Mouse (Mus musculus): ENCODE measurements around the gene Pde4c. TPM values are rescaled to one million over a fixed set of nuclear protein-coding genes. Genes with fewer than 3 reads are reported as not detected.

The Pde4c gene
- polyA plus RNA-seq, 1 experiment from 2014 or later, result 0.40 TPM

DNA sequence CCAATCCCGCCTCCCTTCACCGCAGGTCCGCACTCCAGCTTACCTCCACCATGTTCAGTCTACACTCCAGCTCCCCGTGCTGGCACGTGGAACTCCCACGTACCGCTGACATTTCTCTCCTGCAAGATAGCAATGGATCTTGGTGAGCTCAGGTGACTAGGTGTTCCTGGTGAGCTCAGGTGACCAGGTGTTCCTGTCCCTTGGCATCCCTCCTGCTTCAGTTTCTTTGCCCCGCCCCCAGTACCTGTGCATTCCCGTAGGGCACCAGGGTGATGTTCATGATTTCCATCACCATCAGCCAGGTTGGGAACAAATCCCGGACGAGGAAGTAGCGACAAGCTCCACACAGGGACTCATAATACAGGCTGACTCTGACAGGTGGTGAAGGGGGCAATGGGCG, 41.2 kb downstream of the Pde4c start:
- WGBS, result 96% methylated on average over 13 of the region's 13 CpGs
- H3K4me1 ChIP-seq, result peaks cover 40% of the 10 kb centered on the region

DNA sequence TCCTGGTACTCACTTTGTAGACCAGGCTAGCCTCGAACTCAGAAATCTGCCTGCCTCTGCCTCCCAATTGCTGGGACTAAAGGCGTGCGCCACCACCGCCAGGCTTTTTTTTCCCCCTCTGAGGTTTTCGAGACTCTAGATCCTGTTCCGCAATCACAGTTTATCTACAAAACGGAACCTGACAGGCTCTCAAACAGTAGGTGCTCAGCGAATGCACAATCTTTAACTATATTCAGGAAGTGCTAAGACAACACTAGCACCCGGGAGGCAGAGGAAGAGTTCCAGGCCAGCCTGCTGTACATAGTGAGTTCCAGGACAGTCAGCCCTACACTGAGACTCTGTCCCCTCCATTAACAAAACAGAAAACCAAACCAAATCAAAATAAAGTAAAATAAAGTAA, 41.8 kb downstream of the Pde4c start:
- 80% methylated on average over 9 of the region's 9 CpGs for WGBS
- Histone ChIP-seq H3K4me3 (replicated peaks) (no peak overlapping the region), H3K36me3 (peaks cover 23% of the 10 kb centered on the region), H3K4me1 (peaks cover 34% of the 10 kb centered on the region), H3K9me3 (replicated peaks) (no peaks in the 10 kb centered on the region), H3K9ac (replicated peaks) (no peak overlapping the region), H3K4me2 (peak overlapping the region; percentile 56), H3K27ac (replicated peaks) (no peak overlapping the region), H3K27me3 (replicated peaks) (0 out of 2 replicates have a peak, but pooled peaks cover 4% of the 10 kb centered on the region)
- no peak for ATAC-seq (ENCODE audit: low FRiP score)

More for the DNA sequence above, 41.2 kb downstream of the Pde4c start:
- Histone ChIP-seq H3K36me3 (peaks cover 16% of the 10 kb centered on the region), H3K27ac (replicated peaks) (no peak overlapping the region), H3K9me3 (replicated peaks) (no peaks in the 10 kb centered on the region), H3K4me3 (replicated peaks) (no peak overlapping the region), H3K4me2 (no peak overlapping the region), H3K27me3 (replicated peaks) (0 out of 2 replicates have a peak, but pooled peaks cover 4% of the 10 kb centered on the region), H3K9ac (replicated peaks) (no peak overlapping the region)
- ATAC-seq (ENCODE audit: low FRiP score), result no peak

DNA sequence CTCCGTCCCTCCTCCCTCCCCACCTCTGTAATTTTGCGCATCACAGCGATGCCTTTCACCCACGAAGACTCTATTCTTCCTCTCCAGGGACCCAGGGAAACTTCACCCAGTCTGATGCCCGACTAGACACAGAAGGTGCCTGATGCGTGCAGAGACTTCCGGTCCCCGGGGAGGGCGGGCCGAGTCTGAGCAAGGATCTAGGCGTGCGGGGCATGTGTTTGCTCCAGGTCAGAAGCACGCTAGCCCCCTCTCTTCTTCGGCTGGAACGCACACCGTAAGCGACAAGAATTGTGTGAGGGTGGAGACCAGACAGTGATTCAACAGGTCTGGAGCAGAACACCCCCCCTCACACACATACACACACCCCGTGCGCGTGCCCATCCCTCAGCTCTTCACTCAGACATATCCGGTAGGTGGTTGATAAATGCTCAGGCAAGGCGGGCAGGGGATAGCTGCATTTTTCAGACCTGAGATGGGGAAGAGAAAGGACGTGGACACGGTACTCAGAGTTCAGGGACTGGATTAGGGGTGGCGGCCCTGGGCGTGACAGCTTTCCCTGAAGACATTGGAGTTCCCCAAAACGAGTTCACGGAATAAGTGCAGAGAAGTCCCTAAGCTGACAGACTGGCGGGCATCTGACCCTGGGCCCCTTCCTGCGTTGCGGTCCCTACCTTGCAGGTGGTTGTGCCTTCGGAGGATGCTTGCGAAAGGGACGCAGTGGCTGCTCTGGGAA, 42.5 kb downstream of the Pde4c start:
- H3K27me3 ChIP-seq (replicated peaks), result 0 out of 2 replicates have a peak, but pooled peaks cover 4% of the 10 kb centered on the region
- H3K9ac ChIP-seq (replicated peaks), result peak overlapping the region; percentile 34
- peaks cover 32% of the 10 kb centered on the region for H3K4me1 ChIP-seq
- H3K27ac ChIP-seq (replicated peaks), result no peak overlapping the region
- peak overlapping the region; percentile 30 for H3K4me3 ChIP-seq (replicated peaks)
- 2% methylated on average over 34 of the region's 34 CpGs for WGBS
- ATAC-seq (ENCODE audit: low FRiP score), result no peak
- no peaks in the 10 kb centered on the region for H3K9me3 ChIP-seq (replicated peaks)
- peaks cover 29% of the 10 kb centered on the region for H3K36me3 ChIP-seq
- peak overlapping the region; percentile 56 for H3K4me2 ChIP-seq

DNA sequence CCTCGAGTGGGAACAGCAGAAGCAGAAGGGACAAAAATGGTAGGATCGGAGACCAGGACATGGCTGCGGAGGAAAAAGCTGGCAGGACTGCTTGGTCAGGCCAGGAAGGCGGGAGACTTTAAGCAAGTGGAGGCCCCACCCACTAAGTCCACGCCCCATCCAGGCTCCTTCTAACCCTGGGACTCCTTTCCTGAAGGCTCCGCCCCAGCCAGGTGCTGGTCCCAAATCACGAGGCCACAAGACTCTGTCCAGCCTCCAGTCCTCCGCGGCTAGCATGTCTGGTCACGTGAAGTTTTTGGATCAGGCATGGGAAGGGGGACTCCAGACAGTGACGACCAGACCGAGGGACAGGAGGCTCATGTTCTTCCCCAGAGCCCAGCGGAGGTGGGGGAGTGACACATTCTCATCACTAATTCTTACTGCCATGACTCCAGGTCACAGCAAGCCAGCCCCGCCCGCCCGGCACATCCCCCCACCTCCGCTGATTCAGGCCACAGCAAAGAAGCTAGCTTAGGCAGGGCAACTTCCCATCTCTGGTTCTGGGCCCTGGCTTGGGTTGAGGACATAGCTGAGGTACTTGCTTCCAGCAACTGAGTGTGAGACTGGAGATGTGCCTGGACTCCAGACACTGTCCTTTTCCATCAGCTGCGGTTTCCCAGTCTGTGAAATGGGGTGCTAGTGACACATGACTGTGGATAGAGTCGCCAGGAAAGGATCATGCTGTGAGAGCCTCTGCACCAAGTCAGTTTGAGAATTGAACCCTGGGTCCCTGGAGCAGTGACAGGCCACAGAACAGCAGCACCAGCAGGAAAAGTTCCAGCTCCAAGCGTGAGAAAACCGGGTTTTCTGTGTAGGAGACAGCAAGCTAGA, 43.3 kb downstream of the Pde4c start:
- Histone ChIP-seq H3K27ac (replicated peaks) (no peak overlapping the region), H3K4me3 (replicated peaks) (peak overlapping the region; percentile 30), H3K9me3 (replicated peaks) (no peaks in the 10 kb centered on the region), H3K36me3 (peaks cover 37% of the 10 kb centered on the region), H3K9ac (replicated peaks) (0 out of 2 replicates have a peak overlapping the region, but pooled peaks have one; percentile 34), H3K4me2 (peak overlapping the region; percentile 56), H3K27me3 (replicated peaks) (0 out of 2 replicates have a peak, but pooled peaks cover 4% of the 10 kb centered on the region), H3K4me1 (peaks cover 26% of the 10 kb centered on the region)
- no peak for ATAC-seq (ENCODE audit: low FRiP score)
- WGBS, result 11% methylated on average over 21 of the region's 21 CpGs

DNA sequence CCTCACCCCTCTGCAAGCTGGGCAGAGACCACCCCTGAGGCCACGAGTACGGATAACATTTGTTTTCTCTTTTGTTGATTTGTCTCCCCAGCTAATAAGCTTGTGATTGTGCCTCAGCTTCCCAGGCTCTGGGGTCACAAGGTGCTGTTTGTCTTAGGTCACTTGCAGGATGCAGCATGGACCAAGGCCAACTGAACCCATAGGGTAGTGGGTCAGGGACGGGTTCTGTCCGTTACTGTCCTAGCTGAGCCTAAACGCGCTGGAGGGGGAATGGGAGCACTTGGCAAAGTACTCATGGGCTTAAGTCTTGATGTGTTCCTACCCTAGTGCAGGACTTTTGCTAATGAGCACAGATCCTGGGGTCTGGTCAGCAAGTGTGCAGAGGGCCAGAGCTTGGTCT, 44.0 kb downstream of the Pde4c start:
- Histone ChIP-seq H3K9ac (replicated peaks) (no peak overlapping the region), H3K27me3 (replicated peaks) (0 out of 2 replicates have a peak, but pooled peaks cover 4% of the 10 kb centered on the region), H3K9me3 (replicated peaks) (no peaks in the 10 kb centered on the region), H3K4me3 (replicated peaks) (no peak overlapping the region), H3K4me2 (no peak overlapping the region), H3K4me1 (peaks cover 33% of the 10 kb centered on the region), H3K36me3 (peaks cover 44% of the 10 kb centered on the region), H3K27ac (replicated peaks) (no peak overlapping the region)
- 83% methylated on average over 6 of the region's 6 CpGs for WGBS
- ATAC-seq (ENCODE audit: low FRiP score), result no peak

DNA sequence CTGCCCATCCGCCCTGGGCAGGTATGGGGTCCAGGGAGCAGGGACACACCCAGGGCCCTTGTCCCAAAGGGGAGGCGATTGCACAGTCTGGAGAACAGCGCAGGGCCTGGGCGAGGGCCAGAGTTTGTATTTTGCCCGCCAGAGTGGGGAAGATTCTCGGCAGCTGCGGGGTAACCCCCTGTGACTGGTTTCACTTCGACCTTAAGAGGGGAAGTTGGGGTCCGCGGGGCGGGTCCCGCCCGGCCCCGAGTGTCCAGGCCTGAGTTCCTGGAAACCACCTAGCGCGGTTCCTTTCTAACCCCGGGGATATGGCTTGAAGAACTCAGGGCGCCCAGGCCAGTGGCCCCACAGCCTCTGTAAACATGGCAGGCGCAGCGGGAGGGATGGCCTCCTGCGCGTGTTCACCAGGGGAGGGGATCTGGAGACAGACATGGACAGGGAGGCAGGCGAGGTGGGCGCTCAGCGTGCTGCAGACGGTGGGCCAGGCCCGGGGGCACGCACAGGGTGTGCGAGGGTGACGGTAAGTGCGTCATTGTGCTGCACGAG, 44.8 kb downstream of the Pde4c start:
- no peak overlapping the region for H3K4me2 ChIP-seq
- H3K27ac ChIP-seq (replicated peaks), result no peak overlapping the region
- no peaks in the 10 kb centered on the region for H3K9me3 ChIP-seq (replicated peaks)
- H3K36me3 ChIP-seq, result peaks cover 51% of the 10 kb centered on the region
- no peak overlapping the region for H3K4me3 ChIP-seq (replicated peaks)
- WGBS, result 93% methylated on average over 32 of the region's 32 CpGs
- H3K9ac ChIP-seq (replicated peaks), result no peak overlapping the region
- H3K4me1 ChIP-seq, result peaks cover 41% of the 10 kb centered on the region
- 0 out of 2 replicates have a peak, but pooled peaks cover 4% of the 10 kb centered on the region for H3K27me3 ChIP-seq (replicated peaks)
- peak; percentile 7; the same call in 1 of the 2 replicates for ATAC-seq (ENCODE audit: low FRiP score)

DNA sequence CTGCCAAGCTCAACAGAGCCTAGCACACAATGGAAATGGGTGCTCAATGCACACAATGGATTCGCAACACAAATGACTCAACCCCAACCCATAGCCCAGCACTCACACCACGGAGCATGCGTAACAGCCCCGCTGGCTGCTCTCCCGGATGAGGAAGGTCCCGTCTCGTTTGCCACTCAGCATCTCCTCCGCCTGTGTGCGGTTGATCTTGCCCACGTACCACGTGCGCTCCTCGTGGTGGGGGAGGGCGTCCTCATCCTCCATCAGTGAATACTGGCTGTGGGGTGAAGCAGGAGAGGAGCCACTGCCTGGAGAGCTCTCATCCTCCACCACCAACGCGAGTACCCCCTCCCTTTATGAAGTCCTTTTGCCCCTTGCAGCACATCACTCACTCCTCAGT, 45.4 kb downstream of the Pde4c start:
- H3K9me3 ChIP-seq (replicated peaks), result no peaks in the 10 kb centered on the region
- H3K4me1 ChIP-seq, result peaks cover 48% of the 10 kb centered on the region
- peaks cover 53% of the 10 kb centered on the region for H3K36me3 ChIP-seq
- no peak overlapping the region for H3K4me3 ChIP-seq (replicated peaks)
- H3K27ac ChIP-seq (replicated peaks), result no peak overlapping the region
- H3K9ac ChIP-seq (replicated peaks), result no peak overlapping the region
- 0 out of 2 replicates have a peak, but pooled peaks cover 4% of the 10 kb centered on the region for H3K27me3 ChIP-seq (replicated peaks)
- peak; percentile 11; the same call in 1 of the 2 replicates for ATAC-seq (ENCODE audit: low FRiP score)
- WGBS, result 90% methylated on average over 16 of the region's 16 CpGs
- no peak overlapping the region for H3K4me2 ChIP-seq

DNA sequence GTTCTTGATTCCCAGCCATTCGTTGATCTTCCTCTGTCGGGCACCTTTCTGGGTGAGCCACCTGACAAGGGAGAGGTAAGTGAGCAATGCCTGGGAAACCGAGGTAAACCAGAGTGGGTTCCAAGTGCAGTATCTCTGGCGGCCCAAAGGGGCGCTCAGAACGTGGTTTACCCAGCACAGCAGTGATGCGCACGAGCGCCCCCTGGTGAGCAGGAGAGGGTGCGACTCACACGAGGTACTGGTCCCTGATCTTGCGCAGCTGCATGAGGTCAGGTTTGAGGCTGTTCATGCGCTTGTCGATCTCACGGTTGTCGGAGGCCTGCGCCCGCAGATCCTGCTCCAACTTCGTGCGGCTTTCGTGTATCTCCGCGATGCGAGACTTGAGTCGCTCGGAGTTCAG, 45.8 kb downstream of the Pde4c start:
- WGBS, result 8% methylated on average over 26 of the region's 26 CpGs
- no peak overlapping the region for H3K4me3 ChIP-seq (replicated peaks)
- no peak overlapping the region for H3K9ac ChIP-seq (replicated peaks)
- no peak overlapping the region for H3K27ac ChIP-seq (replicated peaks)
- ATAC-seq (ENCODE audit: low FRiP score), result peak; percentile 75
- peaks cover 52% of the 10 kb centered on the region for H3K4me1 ChIP-seq
- H3K36me3 ChIP-seq, result peaks cover 57% of the 10 kb centered on the region
- H3K27me3 ChIP-seq (replicated peaks), result 0 out of 2 replicates have a peak, but pooled peaks cover 4% of the 10 kb centered on the region
- H3K9me3 ChIP-seq (replicated peaks), result no peaks in the 10 kb centered on the region
- no peak overlapping the region for H3K4me2 ChIP-seq

DNA sequence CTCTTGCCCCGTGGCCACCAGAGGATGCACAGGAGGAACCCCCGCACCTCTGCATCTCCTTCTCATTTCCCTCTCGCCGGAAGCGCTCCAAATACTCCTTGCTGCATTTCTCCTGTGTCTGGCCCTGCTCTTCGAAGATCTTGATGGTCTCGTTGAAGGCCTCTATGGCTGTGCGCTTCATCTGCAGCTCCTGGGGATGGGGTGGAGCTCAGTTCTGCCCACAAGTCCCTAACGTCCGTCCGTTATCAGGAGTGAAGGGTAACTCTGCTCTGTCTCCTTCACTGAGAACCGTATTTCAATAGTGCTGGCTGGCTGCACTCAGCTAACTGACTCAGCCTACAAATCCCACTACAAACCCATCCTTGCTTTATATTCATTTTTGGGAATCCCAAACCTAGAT, 46.3 kb downstream of the Pde4c start:
- Histone ChIP-seq H3K4me2 (no peak overlapping the region), H3K9me3 (replicated peaks) (no peaks in the 10 kb centered on the region), H3K4me1 (peaks cover 57% of the 10 kb centered on the region), H3K9ac (replicated peaks) (no peak overlapping the region), H3K4me3 (replicated peaks) (no peak overlapping the region), H3K27me3 (replicated peaks) (0 out of 2 replicates have a peak, but pooled peaks cover 4% of the 10 kb centered on the region), H3K27ac (replicated peaks) (no peak overlapping the region), H3K36me3 (peaks cover 62% of the 10 kb centered on the region)
- 75% methylated on average over 12 of the region's 12 CpGs for WGBS
- ATAC-seq (ENCODE audit: low FRiP score), result no peak

DNA sequence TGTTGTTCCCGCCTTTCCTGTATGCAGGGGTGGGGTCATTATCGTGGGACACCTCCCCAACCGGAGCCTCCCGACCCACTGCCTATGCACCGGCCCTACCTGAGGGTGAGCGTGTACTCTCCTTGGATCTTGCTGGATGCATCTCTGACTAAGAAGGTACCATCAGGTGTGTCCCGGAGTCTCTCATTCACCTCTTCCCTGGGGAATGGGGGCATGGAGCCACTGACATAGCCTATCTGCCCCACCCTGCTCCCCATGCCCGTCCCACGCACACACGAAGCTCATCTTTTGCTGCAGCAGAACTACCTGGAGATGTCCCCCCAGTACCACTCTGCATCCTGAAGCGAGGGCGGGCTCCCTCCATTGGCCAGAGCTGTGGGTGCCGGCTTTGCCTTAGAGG, 47.2 kb downstream of the Pde4c start:
- no peak overlapping the region for H3K9ac ChIP-seq (replicated peaks)
- no peak overlapping the region for H3K27ac ChIP-seq (replicated peaks)
- H3K36me3 ChIP-seq, result peaks cover 63% of the 10 kb centered on the region
- no peak overlapping the region for H3K4me2 ChIP-seq
- 0 out of 2 replicates have a peak, but pooled peaks cover 4% of the 10 kb centered on the region for H3K27me3 ChIP-seq (replicated peaks)
- H3K9me3 ChIP-seq (replicated peaks), result no peaks in the 10 kb centered on the region
- WGBS, result 97% methylated on average over 13 of the region's 13 CpGs
- no peak for ATAC-seq (ENCODE audit: low FRiP score)
- no peak overlapping the region for H3K4me3 ChIP-seq (replicated peaks)
- H3K4me1 ChIP-seq, result peaks cover 64% of the 10 kb centered on the region

DNA sequence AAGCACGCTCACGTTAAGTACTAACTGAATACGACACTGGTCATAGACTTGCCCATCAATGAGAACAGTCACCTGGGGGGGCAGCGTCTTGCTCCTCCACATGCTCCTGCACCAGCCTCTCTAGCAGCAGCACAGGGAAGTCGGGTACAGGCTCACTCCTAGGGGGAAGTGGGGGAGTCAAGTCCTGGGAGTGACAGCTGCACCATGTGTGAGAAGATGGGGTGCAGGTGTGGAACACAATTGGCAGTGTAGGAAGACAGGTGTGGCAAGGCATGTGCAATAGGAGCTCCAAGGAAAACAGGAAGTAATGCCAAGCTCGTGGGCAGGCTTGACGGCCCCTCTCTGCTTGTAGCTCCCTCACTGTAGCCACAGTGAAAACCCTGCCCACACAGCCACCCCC, 47.7 kb downstream of the Pde4c start:
- Histone ChIP-seq H3K36me3 (peaks cover 63% of the 10 kb centered on the region), H3K9ac (replicated peaks) (no peak overlapping the region), H3K27ac (replicated peaks) (no peak overlapping the region), H3K4me1 (peaks cover 63% of the 10 kb centered on the region), H3K27me3 (replicated peaks) (0 out of 2 replicates have a peak, but pooled peaks cover 4% of the 10 kb centered on the region), H3K4me2 (no peak overlapping the region), H3K4me3 (replicated peaks) (no peak overlapping the region), H3K9me3 (replicated peaks) (no peaks in the 10 kb centered on the region)
- WGBS, result 89% methylated on average over 7 of the region's 7 CpGs
- no peak for ATAC-seq (ENCODE audit: low FRiP score)
